Mouse (Mus musculus): Measurements from ENCODE around the gene Hpn. TPM values are rescaled to one million over a fixed set of nuclear protein-coding genes. Genes with fewer than 3 reads are reported as not detected.

The Hpn gene
- polyA plus RNA-seq, 1 experiment, result 59.6 TPM

DNA sequence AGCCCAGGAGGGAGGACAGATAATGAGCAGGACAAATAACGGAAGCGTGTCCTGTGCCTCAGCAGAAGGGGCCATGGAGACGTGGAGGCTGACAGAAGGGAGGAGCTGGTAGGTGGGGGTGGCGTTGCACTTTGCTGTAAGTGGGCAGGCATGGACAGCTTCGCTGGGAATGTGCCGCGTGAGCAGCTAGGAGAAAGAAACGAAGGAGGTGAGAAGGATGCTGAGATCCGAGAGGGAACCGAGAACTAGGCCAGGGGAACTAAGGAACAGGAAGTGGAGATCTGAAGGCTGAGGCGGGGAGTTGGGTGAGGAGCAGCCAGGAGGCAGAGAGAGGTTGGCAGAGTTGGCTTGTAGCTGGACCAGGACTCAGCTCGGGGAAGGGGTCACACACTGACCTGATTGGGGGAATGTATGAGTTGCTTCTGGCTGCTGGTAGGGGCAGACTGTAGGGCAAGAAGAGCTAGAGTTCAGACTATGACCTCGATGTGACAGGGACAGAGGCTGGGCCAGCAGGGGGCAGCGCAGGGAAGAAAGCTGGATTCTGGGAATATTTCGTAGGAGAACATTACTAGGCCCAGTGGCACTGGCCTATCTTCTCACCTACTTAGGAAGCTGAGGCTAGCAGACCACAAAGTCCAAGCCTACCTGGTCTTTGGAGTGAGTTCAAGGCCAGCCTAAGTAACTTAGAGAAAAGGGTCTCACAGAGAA, 9.9 kb downstream of the Hpn start:
- TF ChIP-seq POLR2A (IDR thresholded peaks at IDR 0.05; ENCODE audit: borderline replicate concordance, control insufficient read depth, low read depth, low read length), result no peak
- peak; percentile 68 for TF ChIP-seq CTCF (IDR thresholded peaks at IDR 0.05; ENCODE audit: control insufficient read depth, insufficient read depth, low read length)
- Histone ChIP-seq H3K4me1 (ENCODE audit: control insufficient read depth, insufficient read depth, low read length) (no peaks in the 10 kb centered on the region), H3K27ac (ENCODE audit: control insufficient read depth, insufficient read depth, low read depth, low read length, poor library complexity) (no peak overlapping the region), H3K4me3 (replicated peaks; ENCODE audit: control insufficient read depth, low read depth, low read length) (no peak overlapping the region)
- WGBS, result 52% methylated on average over 15 of the region's 15 CpGs

DNA sequence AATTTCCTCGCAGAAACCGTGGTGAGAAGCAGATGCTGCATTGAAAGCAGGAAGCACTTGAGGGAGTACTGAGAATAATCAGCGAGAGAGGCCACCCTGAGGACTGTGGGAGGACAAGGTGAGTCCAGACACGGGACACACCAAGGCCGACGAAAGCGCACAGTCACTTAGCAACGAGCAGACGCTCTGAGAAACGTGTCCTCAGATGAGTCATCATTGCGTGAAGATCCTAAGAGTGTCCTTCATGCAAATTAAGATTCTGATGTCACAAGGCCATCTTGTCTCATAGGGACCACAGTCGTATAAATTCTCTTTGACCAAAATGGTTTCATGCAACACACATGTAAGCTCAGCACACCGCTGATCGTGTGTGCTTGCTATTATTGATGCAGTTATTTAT, 14.3 kb downstream of the Hpn start:
- Histone ChIP-seq H3K4me1 (ENCODE audit: control insufficient read depth, insufficient read depth, low read length) (no peaks in the 10 kb centered on the region), H3K4me3 (replicated peaks; ENCODE audit: control insufficient read depth, low read depth, low read length) (no peak overlapping the region), H3K27ac (ENCODE audit: control insufficient read depth, insufficient read depth, low read depth, low read length, poor library complexity) (no peak overlapping the region)
- no peak for TF ChIP-seq POLR2A (IDR thresholded peaks at IDR 0.05; ENCODE audit: borderline replicate concordance, control insufficient read depth, low read depth, low read length)
- TF ChIP-seq CTCF (IDR thresholded peaks at IDR 0.05; ENCODE audit: control insufficient read depth, insufficient read depth, low read length), result no peak
- 54% methylated on average over 14 of the region's 14 CpGs for WGBS

DNA sequence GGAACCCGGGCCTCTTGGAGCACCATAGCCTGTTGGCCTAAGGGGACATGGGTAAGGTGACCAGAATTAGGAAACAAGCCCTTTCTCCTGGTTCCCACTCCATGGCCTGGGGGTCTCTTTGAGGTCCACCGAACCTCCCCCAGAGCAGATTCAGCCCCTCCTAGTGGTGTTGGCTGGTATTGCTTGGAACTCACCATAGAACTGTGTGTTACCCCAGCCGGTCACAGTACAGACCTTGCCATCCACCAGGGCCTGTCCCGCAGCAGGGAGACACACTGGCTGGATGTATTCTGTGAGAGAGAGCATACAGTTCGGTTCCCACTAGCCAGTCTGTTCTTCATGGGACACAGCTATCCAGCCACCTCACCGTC, 15.5 kb downstream of the Hpn start:
- Histone ChIP-seq H3K27ac (ENCODE audit: control insufficient read depth, insufficient read depth, low read depth, low read length, poor library complexity) (no peak overlapping the region), H3K4me3 (replicated peaks; ENCODE audit: control insufficient read depth, low read depth, low read length) (no peak overlapping the region), H3K4me1 (ENCODE audit: control insufficient read depth, insufficient read depth, low read length) (no peaks in the 10 kb centered on the region)
- 83% methylated on average over 6 of the region's 6 CpGs for WGBS
- TF ChIP-seq POLR2A (IDR thresholded peaks at IDR 0.05; ENCODE audit: borderline replicate concordance, control insufficient read depth, low read depth, low read length) (no peak), CTCF (IDR thresholded peaks at IDR 0.05; ENCODE audit: control insufficient read depth, insufficient read depth, low read length) (peak; percentile 22; the same call in 1 of the 2 replicates)

DNA sequence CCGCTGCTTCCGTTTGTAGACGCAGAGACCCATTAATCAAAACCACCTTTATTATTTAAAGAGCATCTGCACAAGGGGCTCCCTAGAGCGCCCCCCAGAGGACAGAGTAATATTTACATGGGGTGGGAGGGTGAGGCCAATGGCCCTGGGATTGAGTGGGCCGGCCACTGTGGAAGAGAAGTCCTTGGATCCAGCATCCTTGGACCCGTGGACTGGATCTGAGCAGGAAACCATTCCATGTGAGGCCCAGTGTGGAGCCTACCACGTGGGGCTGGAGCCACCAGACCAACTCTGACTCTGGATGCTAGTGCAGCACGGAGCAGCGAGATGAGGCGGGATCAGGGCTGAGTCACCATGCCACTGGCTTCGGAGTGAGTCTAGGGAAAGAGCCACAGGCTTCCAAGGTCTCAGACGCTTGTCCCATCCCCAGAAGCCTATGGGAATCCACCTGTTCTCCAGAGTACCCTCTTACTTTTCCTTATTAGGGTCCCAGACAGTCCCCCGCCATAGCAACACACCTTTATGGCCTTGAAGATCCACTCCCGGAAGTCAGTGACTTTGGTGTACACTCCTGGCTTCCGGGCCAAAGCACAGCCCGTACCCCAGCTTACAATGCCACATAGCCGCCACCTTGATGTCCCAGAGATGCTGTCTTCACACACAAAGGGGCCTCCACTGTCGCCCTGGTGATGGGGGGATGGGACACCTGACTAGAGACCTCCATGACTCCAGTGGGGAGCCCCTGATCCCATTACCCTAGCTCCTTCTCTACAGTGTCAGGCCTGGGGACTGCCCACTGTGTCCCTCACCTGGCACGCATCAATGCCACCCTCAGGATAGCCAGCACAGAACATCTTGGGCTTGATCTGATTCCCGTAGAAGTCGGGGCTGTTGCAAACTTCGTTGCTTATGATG, 16.1 kb downstream of the Hpn start:
- Histone ChIP-seq H3K4me1 (ENCODE audit: control insufficient read depth, insufficient read depth, low read length) (no peaks in the 10 kb centered on the region), H3K4me3 (replicated peaks; ENCODE audit: control insufficient read depth, low read depth, low read length) (no peak overlapping the region), H3K27ac (ENCODE audit: control insufficient read depth, insufficient read depth, low read depth, low read length, poor library complexity) (no peak overlapping the region)
- no peak for TF ChIP-seq POLR2A (IDR thresholded peaks at IDR 0.05; ENCODE audit: borderline replicate concordance, control insufficient read depth, low read depth, low read length)
- no peak for TF ChIP-seq CTCF (IDR thresholded peaks at IDR 0.05; ENCODE audit: control insufficient read depth, insufficient read depth, low read length)
- 83% methylated on average over 22 of the region's 22 CpGs for WGBS

DNA sequence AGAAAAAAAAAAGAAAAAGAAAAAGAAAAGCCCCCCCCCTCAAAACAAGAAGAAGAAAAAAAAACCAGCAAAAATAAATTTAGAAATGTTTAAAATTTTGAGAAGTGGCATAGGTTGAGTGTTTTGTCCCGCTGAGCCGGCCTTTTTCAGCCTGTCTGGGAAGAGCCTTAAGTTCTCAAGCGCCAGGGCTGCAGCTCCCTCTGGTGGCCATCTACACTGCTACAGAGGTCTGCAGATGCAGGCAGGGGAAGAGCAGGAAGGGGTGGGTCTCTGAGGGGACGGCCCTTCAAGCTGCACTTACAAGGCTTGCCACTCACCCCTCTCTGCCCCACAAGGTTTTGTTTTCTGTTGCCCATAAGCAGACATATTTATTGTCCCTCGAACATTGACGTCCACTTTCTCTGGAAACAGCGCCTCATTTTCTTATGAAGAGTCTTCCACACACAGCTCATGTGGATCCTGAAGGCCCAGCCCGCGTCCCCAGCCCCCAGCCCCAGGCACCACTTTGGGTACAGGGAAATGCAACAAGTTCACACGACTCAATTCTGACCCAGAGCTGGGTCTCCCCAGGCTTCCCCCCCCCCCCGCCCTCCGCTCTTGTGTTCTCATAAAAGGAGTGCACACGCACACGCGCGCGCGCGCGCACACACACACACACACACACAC, 17.4 kb downstream of the Hpn start:
- no peaks in the 10 kb centered on the region for H3K4me1 ChIP-seq (ENCODE audit: control insufficient read depth, insufficient read depth, low read length)
- TF ChIP-seq POLR2A (IDR thresholded peaks at IDR 0.05; ENCODE audit: borderline replicate concordance, control insufficient read depth, low read depth, low read length) (no peak), CTCF (IDR thresholded peaks at IDR 0.05; ENCODE audit: control insufficient read depth, insufficient read depth, low read length) (peak; percentile 96)
- H3K4me3 ChIP-seq (replicated peaks; ENCODE audit: control insufficient read depth, low read depth, low read length), result no peak overlapping the region
- WGBS, result 45% methylated on average over 20 of the region's 20 CpGs
- H3K27ac ChIP-seq (ENCODE audit: control insufficient read depth, insufficient read depth, low read depth, low read length, poor library complexity), result no peak overlapping the region

DNA sequence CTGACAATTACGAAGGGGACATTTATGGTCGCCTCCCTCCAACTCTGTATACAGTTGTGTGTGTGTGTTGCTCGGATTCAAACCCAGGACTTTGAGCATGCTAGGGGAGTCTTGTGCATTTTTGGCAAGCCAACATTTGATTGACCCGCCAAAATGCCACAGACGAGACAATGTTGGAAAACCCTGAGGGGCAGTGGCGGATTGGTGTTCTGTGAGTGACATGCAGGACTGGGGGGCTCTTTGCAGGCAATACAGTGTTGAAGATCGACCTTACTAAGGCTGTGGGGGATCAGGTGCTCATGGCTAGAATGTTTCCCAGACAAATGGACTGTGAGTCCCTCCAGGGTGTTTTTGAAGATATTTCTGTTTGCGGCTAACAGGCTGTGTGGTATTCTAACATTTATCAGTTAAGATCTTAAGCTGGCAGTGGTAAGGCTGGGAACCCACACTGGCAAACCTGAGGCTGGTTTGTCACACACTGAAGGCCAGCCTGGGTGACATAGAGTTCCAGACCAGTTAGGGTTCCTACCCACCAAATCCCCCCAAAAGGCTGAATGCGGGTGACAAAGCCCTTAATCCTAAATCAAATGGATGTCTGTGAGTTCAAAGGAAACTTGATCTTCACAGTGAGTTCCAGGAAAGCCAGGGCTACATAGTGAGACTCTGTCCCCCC, 18.1 kb downstream of the Hpn start:
- TF ChIP-seq POLR2A (IDR thresholded peaks at IDR 0.05; ENCODE audit: borderline replicate concordance, control insufficient read depth, low read depth, low read length), result no peak
- no peak for TF ChIP-seq CTCF (IDR thresholded peaks at IDR 0.05; ENCODE audit: control insufficient read depth, insufficient read depth, low read length)
- H3K4me1 ChIP-seq (ENCODE audit: control insufficient read depth, insufficient read depth, low read length), result no peaks in the 10 kb centered on the region
- WGBS, result 72% methylated on average over 9 of the region's 9 CpGs
- H3K4me3 ChIP-seq (replicated peaks; ENCODE audit: control insufficient read depth, low read depth, low read length), result no peak overlapping the region
- H3K27ac ChIP-seq (ENCODE audit: control insufficient read depth, insufficient read depth, low read depth, low read length, poor library complexity), result no peak overlapping the region

DNA sequence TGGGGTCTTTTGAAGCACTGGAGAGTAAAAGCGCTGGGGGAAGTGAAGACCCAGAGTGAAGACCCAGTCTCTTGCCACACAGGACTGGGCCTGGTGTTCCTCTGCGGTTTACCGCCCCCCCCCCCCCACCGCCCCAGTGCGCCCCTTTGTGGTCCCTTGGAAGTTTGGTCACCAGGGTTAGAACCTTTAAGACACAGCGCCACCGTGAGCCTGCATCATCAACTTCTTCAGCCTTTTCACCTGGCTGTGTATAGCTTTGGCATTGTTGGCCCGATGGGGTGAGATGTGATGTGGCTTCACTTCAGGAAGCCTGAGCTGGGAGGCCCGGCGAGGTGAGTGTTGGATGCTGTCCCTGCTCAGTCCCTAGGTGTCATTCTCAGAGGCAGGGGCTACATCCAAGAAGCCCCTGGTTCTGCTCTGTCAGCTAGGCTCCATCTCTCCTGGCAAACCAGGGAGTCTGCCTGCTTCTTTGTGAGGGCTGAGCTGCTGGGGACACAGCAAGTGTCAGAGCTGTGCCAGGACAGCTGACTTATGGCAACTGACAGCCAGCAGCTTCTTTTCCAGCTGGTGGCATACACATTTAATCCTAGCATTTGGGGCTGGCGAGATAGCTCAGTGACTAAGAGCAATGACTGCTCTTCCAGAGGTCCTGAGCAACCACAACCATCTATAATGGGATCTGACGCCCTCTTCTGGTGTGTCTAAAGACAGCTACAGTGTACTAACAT, 20.2 kb downstream of the Hpn start:
- no peak overlapping the region for H3K27ac ChIP-seq (ENCODE audit: control insufficient read depth, insufficient read depth, low read depth, low read length, poor library complexity)
- 16% methylated on average over 12 of the region's 12 CpGs for WGBS

More for the DNA sequence above, 20.2 kb downstream of the Hpn start:
- H3K4me3 ChIP-seq (replicated peaks; ENCODE audit: control insufficient read depth, low read depth, low read length), result no peak overlapping the region
- no peaks in the 10 kb centered on the region; the same call in 1 of the 2 replicates for H3K4me1 ChIP-seq (ENCODE audit: control insufficient read depth, insufficient read depth, low read length)
- TF ChIP-seq POLR2A (IDR thresholded peaks at IDR 0.05; ENCODE audit: borderline replicate concordance, control insufficient read depth, low read depth, low read length) (no peak), CTCF (IDR thresholded peaks at IDR 0.05; ENCODE audit: control insufficient read depth, insufficient read depth, low read length) (peak; percentile 22; the same call in 1 of the 2 replicates)
